In the genomic region with DNA sequence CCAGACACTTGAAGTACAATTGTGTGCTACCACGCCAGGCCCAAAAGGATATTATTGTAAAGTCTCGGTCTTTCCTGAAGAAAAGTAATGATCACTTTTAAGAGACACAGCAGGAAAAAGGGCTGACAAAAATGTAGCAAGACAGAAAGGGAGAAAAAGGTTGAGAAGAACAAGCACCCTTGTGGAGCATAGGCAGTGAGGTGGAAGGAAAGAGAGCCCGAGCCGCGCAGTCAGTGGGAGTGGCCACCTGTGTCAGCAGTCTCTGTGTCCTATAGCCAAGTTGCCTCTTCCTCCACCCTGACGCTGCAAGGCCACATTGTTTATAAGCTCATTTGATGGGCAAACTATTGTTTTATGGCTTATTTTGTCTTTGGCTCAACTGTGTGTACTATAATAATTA, we compare ENCODE assay signal across 8 mouse cellular contexts. TPM values are rescaled to one million over a fixed set of nuclear protein-coding genes. Genes with fewer than 3 reads are reported as not detected.
DNase-seq lines count a peak whose midpoint lies in the region; ATAC-seq and TF ChIP-seq lines count a peak whose summit lies in the region.

No protein-coding gene starts in this region.

- H3K4me2 ChIP-seq in liver, postnatal 0 days (ENCODE audit: low read depth, low read length): peak overlapping the region; percentile 48

- H3K9me3 ChIP-seq in liver, postnatal 0 days (ENCODE audit: low read length): no peaks in the 10 kb centered on the region

- no peak for DNase-seq in frontal cortex, adult 2 months (ENCODE audit: extremely low spot score in 1 of 2, low spot score in 1 of 2)
- DNase-seq in ovary, postnatal 36 days (ENCODE audit: low spot score): peak; percentile 26
- no peak for DNase-seq in ovary, postnatal 14 days (ENCODE audit: low spot score)
- peak; percentile 44 for DNase-seq in liver, postnatal 0 days
- DNase-seq in thymus, postnatal 4 days: peak; percentile 56
- no peak for DNase-seq in urinary bladder, postnatal 25 days (ENCODE audit: low spot score)
- no peak for DNase-seq in embryo, embryonic 10.5 days (ENCODE audit: low spot score)

- no peak overlapping the region for H3K9ac ChIP-seq in liver, postnatal 0 days (replicated peaks)

- H3K27ac ChIP-seq in liver, postnatal 0 days (ENCODE audit: low read depth): peak overlapping the region; percentile 12; the same call in 1 of the 2 replicates

- H3K4me1 ChIP-seq in liver, postnatal 0 days (ENCODE audit: insufficient read depth): peaks cover 9% of the 10 kb centered on the region

- peaks cover 17% of the 10 kb centered on the region for H3K36me3 ChIP-seq in liver, postnatal 0 days (replicated peaks; ENCODE audit: insufficient read depth, low read length)

- TF ChIP-seq CTCF in liver, postnatal 0 days (IDR thresholded peaks at IDR 0.05; ENCODE audit: low read depth): no peak

- no peak for TF ChIP-seq EP300 in liver, postnatal 0 days (IDR thresholded peaks at IDR 0.05; ENCODE audit: low read depth)

- H3K27me3 ChIP-seq in liver, postnatal 0 days (ENCODE audit: insufficient read depth, low read length): no peaks in the 10 kb centered on the region

- peak; percentile 62; the same call in 1 of the 2 replicates for ATAC-seq in frontal cortex, adult (ENCODE audit: low TSS enrichment)
- ATAC-seq in liver, postnatal 0 days: 0 out of 2 replicates have a peak, but pooled peaks have one; percentile 40

- 49% methylated on average over 6 of the region's 6 CpGs for WGBS in liver, postnatal 0 days (ENCODE audit: insufficient replicate concordance)

- H3K4me3 ChIP-seq in liver, postnatal 0 days (ENCODE audit: low read depth, low read length): no peak overlapping the region

RNA-seq across cellular contexts. Expression of a gene that starts 13.6 kb away (rescaled TPM):
- polyA plus RNA-seq in frontal cortex, adult 2 months (2012; rRNA removed): 12.8 and 12.9 TPM in 2 replicates
- polyA plus RNA-seq in liver, postnatal 0 days (2015; fragmentation: Nextera tagmentation; extraction: Ambion mirVana): 3.4 and 3.8 TPM in 2 replicates

RNA-seq across cellular contexts. Expression of a gene that starts 40.4 kb away (rescaled TPM):
- polyA plus RNA-seq in frontal cortex, adult 2 months (2012; rRNA removed): 26.4 and 26.8 TPM in 2 replicates
- polyA plus RNA-seq in liver, postnatal 0 days (2015; fragmentation: Nextera tagmentation; extraction: Ambion mirVana): 3.8 and 3.9 TPM in 2 replicates

Comparison
In these comparisons a context has a peak if more than half of its experiments do, and no peak if none do; other contexts are left out.
1. DNase-seq: peak in ovary, postnatal 36 days (single experiment), liver, postnatal 0 days (single experiment) and thymus, postnatal 4 days (single experiment); none in frontal cortex, adult 2 months (0 of 2), ovary, postnatal 14 days (single experiment), urinary bladder, postnatal 25 days (single experiment) and embryo, embryonic 10.5 days (single experiment).